Mouse (Mus musculus): Measurements from ENCODE around the gene Gm21981.
"Not testable (repeated sequence)": the region's sequence is repeated elsewhere in the genome, so short reads cannot be mapped to it uniquely, and the experiment has no call there.

Gm21981 gene

GRCm38 (mm10) chr17:47669166-47669565 lies 25.1 kb downstream of the Gm21981 start:
- no peak for DNase-seq (ENCODE audit: low spot score in 2 of 2)

- DNase-seq (ENCODE audit: low spot score in 2 of 2): no peak
These were observed 29.8 kb downstream of the Gm21981 start for GRCm38 (mm10) chr17:47664474-47664873.

DNA sequence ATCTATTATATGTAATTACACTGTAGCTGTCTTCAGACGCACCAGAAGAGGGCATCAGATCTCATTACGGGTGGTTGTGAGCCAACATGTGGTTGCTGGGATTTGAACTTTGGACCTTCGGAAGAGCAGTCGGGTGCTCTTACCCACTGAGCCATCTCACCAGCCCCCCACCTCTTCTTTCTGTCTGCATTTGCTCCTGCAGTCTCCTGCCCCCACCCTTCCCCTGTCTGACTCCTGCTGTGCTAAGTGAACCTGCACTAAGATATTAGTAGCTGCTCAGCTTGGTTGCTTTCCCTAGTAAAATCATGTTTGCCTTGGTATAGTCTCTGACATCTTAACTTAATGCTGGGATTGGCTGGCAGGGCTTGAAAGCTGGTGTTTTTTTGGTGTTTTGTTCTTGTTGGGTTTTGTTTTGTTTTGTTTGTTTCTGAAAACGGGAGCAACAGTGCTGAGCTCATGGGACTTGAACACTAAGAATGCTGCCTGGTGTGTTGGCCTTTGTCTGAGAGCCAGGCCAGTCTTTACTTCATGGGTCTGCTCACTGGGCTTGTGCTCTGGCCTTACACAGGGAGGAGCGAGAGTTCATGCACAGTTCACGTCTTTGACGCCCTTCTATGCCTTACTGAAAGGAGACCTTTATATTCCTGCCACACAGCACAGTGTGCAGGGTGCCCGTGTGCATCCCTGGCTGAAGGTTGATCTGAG lies 31.1 kb downstream of the Gm21981 start:
- no peak for DNase-seq (ENCODE audit: low spot score in 2 of 2)

DNA sequence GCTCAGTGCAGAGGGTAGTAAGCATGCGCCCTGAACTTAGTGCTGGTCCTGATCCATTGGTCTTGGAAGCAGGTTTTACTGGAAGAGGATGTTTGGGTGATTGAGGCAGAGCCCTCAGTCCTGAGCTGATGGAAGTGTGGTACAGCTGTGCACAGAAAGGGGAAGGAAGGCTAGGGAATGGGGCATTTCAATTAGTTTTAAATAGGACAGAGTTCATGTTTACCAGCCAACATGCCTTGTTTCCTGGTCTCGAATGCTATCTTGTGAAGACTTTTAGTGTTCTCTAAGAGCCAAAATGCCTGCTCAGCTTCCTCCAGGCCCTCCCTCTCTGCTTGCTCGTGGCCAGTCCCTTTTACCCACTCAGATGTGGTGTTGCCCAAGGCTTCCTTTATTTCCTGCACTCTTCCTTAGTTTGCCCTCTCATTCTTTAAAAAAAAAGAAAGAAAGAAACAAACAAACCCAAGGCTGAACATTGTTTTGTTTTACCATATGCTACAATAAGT lies 35.5 kb downstream of the Gm21981 start:
- DNase-seq (ENCODE audit: low spot score in 2 of 2): no peak

- DNase-seq (ENCODE audit: low spot score in 2 of 2): no peak
These were observed 36.4 kb downstream of the Gm21981 start for GRCm38 (mm10) chr17:47657901-47658300.

- no peak for DNase-seq (ENCODE audit: low spot score in 2 of 2)
These were observed 38.6 kb downstream of the Gm21981 start for GRCm38 (mm10) chr17:47655697-47656096.

DNA sequence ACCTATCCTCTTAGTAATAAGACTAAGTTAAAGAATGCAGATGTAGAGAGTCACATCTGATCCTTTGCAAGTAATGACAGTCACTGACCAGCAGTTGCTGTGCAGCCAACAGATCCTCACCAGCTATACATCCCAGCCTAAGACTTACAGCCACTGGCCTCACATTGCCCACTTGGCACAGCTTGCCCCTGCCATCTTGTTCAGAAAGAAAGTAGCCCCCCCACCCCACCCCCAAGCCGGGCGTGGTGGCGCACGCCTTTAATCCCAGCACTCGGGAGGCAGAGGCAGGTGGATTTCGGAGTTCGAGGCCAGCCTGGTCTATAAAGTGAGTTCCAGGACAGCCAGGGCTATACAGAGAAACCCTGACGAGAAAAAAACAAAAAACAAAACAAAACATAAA lies 39.9 kb downstream of the Gm21981 start:
- not testable (repeated sequence) for DNase-seq (ENCODE audit: low spot score in 2 of 2)

GRCm38 (mm10) chr17:47651953-47652352 lies 42.3 kb downstream of the Gm21981 start:
- DNase-seq (ENCODE audit: low spot score in 2 of 2): no peak

- DNase-seq (ENCODE audit: low spot score in 2 of 2): no peak
These were observed 45.3 kb downstream of the Gm21981 start for GRCm38 (mm10) chr17:47648966-47649365.

- DNase-seq (ENCODE audit: low spot score in 2 of 2): peak; percentile 43 to 61
These were observed 47.6 kb downstream of the Gm21981 start for GRCm38 (mm10) chr17:47646683-47647082.

GRCm38 (mm10) chr17:47642992-47643391 lies 51.3 kb downstream of the Gm21981 start:
- no peak for DNase-seq (ENCODE audit: low spot score in 2 of 2)

Measured in spleen, postnatal 36 days (tissue).